Mouse (Mus musculus) effector memory CD4-positive, alpha-beta T cell, adult 7 months (primary cell): ENCODE results near the gene Cep19. TPM values are rescaled to one million over a fixed set of nuclear protein-coding genes. Genes with fewer than 3 reads are reported as not detected.

Experiments
- polyA plus RNA-seq: library from polyadenylated mRNA; unstranded; fragments of 100-300 nt; shearing (Covaris generic); gene quantifications from one replicate; pipeline ENCODE4 v1.2.1, GENCODE M21; 2017

Cep19 gene
- polyA plus RNA-seq: 7.4 TPM

DNA sequence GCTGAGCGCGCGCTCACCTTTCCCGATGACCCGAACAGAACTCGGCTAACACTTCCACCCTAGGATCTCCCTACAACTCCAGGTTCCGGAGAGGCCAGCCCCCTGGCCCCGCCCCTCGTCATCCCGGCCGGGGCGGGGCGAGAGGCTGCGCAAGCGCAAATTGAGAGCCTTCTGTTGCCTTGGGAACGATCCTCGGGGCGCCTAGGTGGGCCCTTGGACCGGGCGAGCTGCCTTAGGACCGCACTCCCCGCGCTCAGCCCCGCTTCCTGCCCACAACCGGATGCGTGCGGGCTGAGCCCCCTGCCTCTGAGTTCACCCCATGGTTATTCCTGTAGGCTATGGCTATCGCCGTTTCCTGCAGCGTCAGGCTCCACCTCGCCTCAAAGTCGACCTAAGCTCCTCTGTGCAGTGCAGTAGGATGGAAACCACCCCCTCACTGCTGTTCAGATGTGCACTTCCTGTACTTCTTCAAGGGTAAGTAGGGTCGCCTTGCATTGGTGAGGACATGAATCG is at the start of gene Cep19, which contains the start of gene Pigx:
Gene Cep19, plus strand, starts transcription at position 163 of the 513 bp plus-strand sequence.
Gene Pigx, minus strand, starts transcription at position 103 of the 513 bp plus-strand sequence.

DNA sequence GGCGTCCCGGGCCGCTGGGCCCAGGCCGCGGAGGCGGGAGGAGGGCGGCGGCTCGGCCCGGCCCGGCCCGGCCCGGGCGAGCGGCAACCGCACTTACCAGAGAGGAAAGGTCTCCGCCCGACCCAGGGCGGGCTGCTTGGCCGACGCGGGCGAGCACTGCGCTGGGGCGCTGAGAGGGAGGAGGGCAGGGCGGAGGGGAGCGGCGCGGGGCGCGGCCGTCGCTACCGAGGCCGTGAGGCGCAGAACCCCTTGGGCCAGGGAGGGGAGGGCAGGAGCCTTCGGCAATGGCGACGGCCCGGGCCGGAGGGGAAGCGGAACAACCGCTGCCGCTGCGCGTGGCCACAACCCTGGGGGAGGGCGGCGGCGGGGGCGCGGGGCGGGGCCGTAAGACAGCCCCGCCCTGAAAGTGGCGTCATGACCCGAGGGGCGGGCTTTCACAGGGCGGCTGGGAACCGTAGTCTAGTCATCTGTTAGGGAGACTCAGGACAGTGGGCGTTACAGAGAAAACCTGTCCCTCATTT is 20.5 kb upstream of the Cep19 start, which contains the start of gene Pak2:
Gene Pak2, minus strand, starts transcription at position 352 of the 521 bp plus-strand sequence.

Other genes with a start within 250 kb of the Cep19 start
- 0.12 TPM for gene Meltf, start 221.0 kb upstream of the Cep19 start, polyA plus RNA-seq
- gene Pigz, start 165.9 kb upstream of the Cep19 start, polyA plus RNA-seq: not detected
- gene 0610012G03Rik, start 151.3 kb upstream of the Cep19 start, polyA plus RNA-seq: 16.4 TPM
- gene Ncbp2, start 151.3 kb upstream of the Cep19 start, polyA plus RNA-seq: 16.5 TPM
- gene Senp5, start 96.5 kb upstream of the Cep19 start, polyA plus RNA-seq: 18.0 TPM
- gene Pak2, start 20.5 kb upstream of the Cep19 start, polyA plus RNA-seq: 116 TPM
- 72.8 TPM for gene Pigx, start 60 bp upstream of the Cep19 start, polyA plus RNA-seq
- gene Nrros, start 65.8 kb downstream of the Cep19 start, polyA plus RNA-seq: 46.6 TPM
- not detected for gene Bex6, start 80.0 kb downstream of the Cep19 start, polyA plus RNA-seq
- 14.2 TPM for gene Fbxo45, start 147.4 kb downstream of the Cep19 start, polyA plus RNA-seq
- gene Wdr53, start 147.4 kb downstream of the Cep19 start, polyA plus RNA-seq: 11.0 TPM
- gene Smco1, start 171.7 kb downstream of the Cep19 start, polyA plus RNA-seq: 0.27 TPM
- gene Rnf168, start 177.7 kb downstream of the Cep19 start, polyA plus RNA-seq: 20.4 TPM
- 40.4 TPM for gene Ubxn7, start 232.5 kb downstream of the Cep19 start, polyA plus RNA-seq